In the genomic region with DNA sequence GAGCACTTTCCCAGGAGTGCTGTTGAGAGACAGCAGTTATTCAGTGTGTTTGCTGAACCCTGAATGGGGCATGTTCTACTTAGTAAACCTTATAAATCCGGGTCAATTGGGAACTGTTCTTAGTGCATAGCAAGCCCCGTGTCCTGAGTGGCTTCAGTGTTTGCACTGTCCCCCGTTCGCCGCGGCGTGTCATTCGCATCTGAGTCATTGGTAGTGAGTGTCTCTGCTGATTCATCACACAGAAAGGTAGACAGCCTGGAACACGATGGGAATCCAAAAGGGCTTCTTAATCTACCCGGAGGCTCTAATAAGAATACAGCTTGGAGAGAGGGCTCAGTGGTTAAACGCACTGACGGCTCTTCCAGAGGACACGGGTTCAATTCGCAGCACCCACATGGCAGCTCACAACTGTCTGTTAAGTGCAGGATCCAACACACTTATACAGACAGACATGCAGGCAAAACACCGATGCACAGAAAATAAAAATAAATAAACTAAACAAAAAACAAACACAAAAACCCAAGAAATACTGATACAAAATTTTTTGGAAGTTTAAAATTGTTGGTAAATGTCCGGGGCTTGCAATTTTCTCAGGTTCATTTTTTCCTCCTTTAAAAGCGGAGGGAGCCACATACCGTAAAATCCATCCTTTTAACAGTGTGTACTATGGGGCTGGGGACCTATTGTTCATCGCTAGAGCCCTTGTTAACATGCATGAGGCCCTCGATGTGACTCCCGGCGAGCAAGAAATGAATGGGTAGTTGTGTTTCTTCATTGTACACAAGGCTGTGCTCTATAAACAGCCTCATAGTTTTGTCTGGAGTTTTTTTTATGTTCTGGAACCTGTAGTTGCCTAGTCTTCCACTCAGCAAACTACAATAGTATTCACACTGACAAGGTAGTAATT, we compare ENCODE assay signal across 15 mouse cellular contexts. TPM values are rescaled to one million over a fixed set of nuclear protein-coding genes. Genes with fewer than 3 reads are reported as not detected.
A peak's percentile ranks its signal among the peaks of the same experiment; 100 is the strongest.
DNase-seq lines count a peak whose midpoint lies in the region; ATAC-seq lines count a peak whose summit lies in the region.
"Had no signal": no experiment of that assay in that cellular context is flagged by ENCODE, and none has a peak within 500 bp of the region (broad histone marks: within the 10 kb centered on the region; RNA-seq: fewer than 3 reads in every experiment).

No protein-coding gene starts in this region.

- H3K27ac ChIP-seq in midbrain, embryonic 10.5 days (replicated peaks): peak overlapping the region; percentile 42
- no peak overlapping the region for H3K27ac ChIP-seq in midbrain, embryonic 15.5 days
- H3K27ac ChIP-seq in midbrain, embryonic 14.5 days (replicated peaks; ENCODE audit: low read depth, low read length): no peak overlapping the region
- H3K27ac ChIP-seq: embryonic facial prominence, embryonic 12.5 days; heart, adult 2 months had no signal

- no peak for ATAC-seq in midbrain, embryonic 15.5 days (replicated peaks)
- ATAC-seq in midbrain, embryonic 14.5 days (ENCODE audit: low FRiP score, low TSS enrichment): 0 out of 2 replicates have a peak, but pooled peaks have one; percentile 11
- ATAC-seq: liver, postnatal 0 days had no signal

- no peak overlapping the region for H3K4me2 ChIP-seq in midbrain, embryonic 15.5 days
- no peak overlapping the region for H3K4me2 ChIP-seq in midbrain, embryonic 14.5 days (ENCODE audit: low read length)
- H3K4me2 ChIP-seq: embryonic facial prominence, embryonic 12.5 days had no signal

- H3K9me3 ChIP-seq in midbrain, embryonic 10.5 days (replicated peaks): no peaks in the 10 kb centered on the region
- no peaks in the 10 kb centered on the region for H3K9me3 ChIP-seq in midbrain, embryonic 15.5 days
- H3K9me3 ChIP-seq in midbrain, embryonic 14.5 days (ENCODE audit: control insufficient read depth, low read length): no peaks in the 10 kb centered on the region
- H3K9me3 ChIP-seq: embryonic facial prominence, embryonic 12.5 days had no signal

- H3K27me3 ChIP-seq in midbrain, embryonic 10.5 days (ENCODE audit: low read depth, poor library complexity, severe bottlenecking): no peaks in the 10 kb centered on the region; the same call in 1 of the 2 replicates
- peaks cover under 1% of the 10 kb centered on the region; the same call in 1 of the 2 replicates for H3K27me3 ChIP-seq in midbrain, embryonic 15.5 days (replicated peaks)
- no peaks in the 10 kb centered on the region for H3K27me3 ChIP-seq in midbrain, embryonic 14.5 days (ENCODE audit: control insufficient read depth, insufficient read depth, low read length)
- H3K27me3 ChIP-seq: embryonic facial prominence, embryonic 12.5 days had no signal

- 69% methylated on average over 22 of the region's 22 CpGs for WGBS in midbrain, embryonic 10.5 days
- 33% methylated on average over 22 of the region's 22 CpGs for WGBS in midbrain, embryonic 15.5 days
- 31% methylated on average over 22 of the region's 22 CpGs for WGBS in midbrain, embryonic 14.5 days

- H3K36me3 ChIP-seq in midbrain, embryonic 10.5 days: peaks cover 17% of the 10 kb centered on the region
- no peaks in the 10 kb centered on the region for H3K36me3 ChIP-seq in midbrain, embryonic 15.5 days (replicated peaks)
- H3K36me3 ChIP-seq in midbrain, embryonic 14.5 days (ENCODE audit: control insufficient read depth, insufficient read depth, low read length): no peaks in the 10 kb centered on the region
- H3K36me3 ChIP-seq: embryonic facial prominence, embryonic 12.5 days had no signal

- no peak overlapping the region for H3K4me3 ChIP-seq in midbrain, embryonic 10.5 days
- H3K4me3 ChIP-seq in midbrain, embryonic 15.5 days: no peak overlapping the region
- H3K4me3 ChIP-seq in midbrain, embryonic 14.5 days (replicated peaks; ENCODE audit: low read depth, low read length): no peak overlapping the region
- H3K4me3 ChIP-seq: embryonic facial prominence, embryonic 12.5 days; heart, adult 2 months had no signal

- H3K4me1 ChIP-seq in midbrain, embryonic 10.5 days: peaks cover 28% of the 10 kb centered on the region
- peaks cover 5% of the 10 kb centered on the region for H3K4me1 ChIP-seq in midbrain, embryonic 15.5 days
- H3K4me1 ChIP-seq in midbrain, embryonic 14.5 days (ENCODE audit: control insufficient read depth, insufficient read depth, low read length): no peaks in the 10 kb centered on the region
- H3K4me1 ChIP-seq: embryonic facial prominence, embryonic 12.5 days had no signal

- peak; percentile 34 for DNase-seq in embryo, embryonic 10.5 days (ENCODE audit: low spot score)
- no peak for DNase-seq in embryo, embryonic 10 days (ENCODE audit: low spot score)
- DNase-seq in midbrain, embryonic 10.5 days (ENCODE audit: low spot score): no peak
- peak; percentile 19 for DNase-seq in brain, adult 2 months (ENCODE audit: low read depth, low spot score)
- peak; percentile 28 for DNase-seq in midbrain, embryonic 14.5 days
- no peak for DNase-seq in right cerebral cortex, postnatal 10 days (ENCODE audit: low spot score in 2 of 2)
- no peak for DNase-seq in thymus, postnatal 25 days
- DNase-seq: B cell, adult 2 months; cerebellum, postnatal 14 days; heart, adult 2 months; liver, postnatal 0 days; right cerebral cortex, postnatal 25 days; thymus, postnatal 4 days had no signal

- no peak overlapping the region for H3K9ac ChIP-seq in midbrain, embryonic 15.5 days
- no peak overlapping the region for H3K9ac ChIP-seq in midbrain, embryonic 14.5 days (replicated peaks; ENCODE audit: low read length)
- H3K9ac ChIP-seq: embryonic facial prominence, embryonic 12.5 days; liver, postnatal 0 days had no signal

RNA-seq across cellular contexts. Expression of a gene that starts 6.4 kb away (rescaled TPM):
- polyA plus RNA-seq in midbrain, embryonic 10.5 days (2016; fragmentation: Nextera tagmentation; extraction: Ambion mirVana): 9.6 and 12.6 TPM in 2 replicates
- polyA plus RNA-seq in midbrain, embryonic 15.5 days (2015; fragmentation: Nextera tagmentation; extraction: Ambion mirVana): 2.5 and 3.2 TPM in 2 replicates
- polyA plus RNA-seq in midbrain, embryonic 14.5 days (2014; fragmentation: Nextera tagmentation; extraction: Ambion mirVana): 2.2 and 2.7 TPM in 2 replicates

Comparison
In these comparisons a context has a peak if more than half of its experiments do, and no peak if none do; other contexts are left out.
1. DNase-seq: peak in embryo, embryonic 10.5 days (single experiment), brain, adult 2 months (single experiment) and midbrain, embryonic 14.5 days (single experiment); none in embryo, embryonic 10 days (single experiment), midbrain, embryonic 10.5 days (single experiment), right cerebral cortex, postnatal 10 days (0 of 2) and thymus, postnatal 25 days (single experiment).